Mouse (Mus musculus) ovary, postnatal 36 days (tissue): ENCODE results near the gene Fam169b.
A peak's percentile ranks its signal among the peaks of the same experiment; 100 is the strongest.
"Not testable (repeated sequence)": the region's sequence is repeated elsewhere in the genome, so short reads cannot be mapped to it uniquely, and the experiment has no call there.

Source experiments
- DNase-seq: peaks from one replicate; pipeline ENCODE4 v3.0.0; 2022; ENCODE audit warnings: low spot score, mixed read lengths

Fam169b gene

DNA sequence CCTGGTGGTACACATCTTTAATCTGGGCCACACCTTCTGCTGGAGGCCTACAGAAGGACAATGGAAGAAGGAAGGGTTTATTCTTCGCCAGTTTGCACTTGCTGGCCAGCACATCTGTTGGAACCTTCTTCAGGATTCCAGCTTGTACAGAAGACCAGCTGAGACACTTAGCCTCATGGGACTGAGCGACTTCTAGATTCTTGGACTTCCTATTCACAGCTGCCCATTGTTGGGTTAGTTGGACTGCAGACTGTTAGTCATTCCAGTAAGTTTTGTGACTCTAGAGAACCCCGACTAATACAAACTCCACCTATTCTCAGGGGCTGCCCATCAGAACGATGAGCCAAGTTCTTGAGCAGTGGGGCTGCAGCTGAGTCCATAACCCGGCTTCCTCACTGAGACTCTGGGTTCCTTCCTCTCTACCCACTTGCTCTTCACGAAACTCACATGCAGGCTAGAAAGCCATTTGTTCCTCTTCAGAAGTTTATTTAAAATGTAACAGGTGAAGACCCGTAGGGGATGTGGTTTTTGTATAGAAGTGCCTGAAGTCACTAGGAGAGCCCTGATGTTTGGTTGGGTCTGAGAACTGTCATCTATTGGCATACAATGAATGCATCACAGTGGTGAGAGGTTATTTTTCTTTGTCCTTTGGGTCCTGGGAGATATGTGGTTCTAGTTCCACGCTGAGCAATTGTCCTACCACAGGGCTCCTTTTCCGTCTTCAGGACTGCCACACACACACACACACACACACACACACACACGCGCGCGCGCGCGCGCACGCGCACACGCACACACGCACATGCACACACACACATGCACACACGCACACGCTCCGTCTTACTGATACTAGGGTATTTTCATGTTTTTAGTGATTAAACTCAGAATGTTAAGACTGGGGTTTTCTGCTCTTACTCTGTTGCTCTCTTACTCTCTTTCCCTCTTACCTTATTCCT lies 13.2 kb downstream of the Fam169b start:
- no peak for DNase-seq

DNA sequence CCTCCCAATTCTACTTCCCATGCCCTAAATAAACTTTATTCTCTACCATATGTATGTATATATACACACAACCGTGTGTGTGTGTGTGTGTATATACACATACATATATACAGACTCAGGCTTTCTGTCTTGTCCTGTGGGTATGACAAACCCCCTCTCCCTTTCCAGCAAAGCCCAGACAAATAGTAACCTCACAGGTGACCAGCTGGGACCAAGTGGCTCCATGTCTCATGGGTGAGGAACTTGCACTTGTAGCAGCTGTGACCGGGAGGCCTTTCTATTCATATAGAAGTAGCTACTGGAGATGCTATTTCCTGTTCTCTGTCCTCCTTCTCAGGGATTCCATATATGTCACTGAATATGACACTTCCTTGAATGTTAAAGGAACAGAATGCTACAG lies 13.9 kb downstream of the Fam169b start:
- DNase-seq: no peak

- DNase-seq: not testable (repeated sequence)
Measured at GRCm38 (mm10) chr7:68288000-68288399, 14.4 kb downstream of the Fam169b start.

DNA sequence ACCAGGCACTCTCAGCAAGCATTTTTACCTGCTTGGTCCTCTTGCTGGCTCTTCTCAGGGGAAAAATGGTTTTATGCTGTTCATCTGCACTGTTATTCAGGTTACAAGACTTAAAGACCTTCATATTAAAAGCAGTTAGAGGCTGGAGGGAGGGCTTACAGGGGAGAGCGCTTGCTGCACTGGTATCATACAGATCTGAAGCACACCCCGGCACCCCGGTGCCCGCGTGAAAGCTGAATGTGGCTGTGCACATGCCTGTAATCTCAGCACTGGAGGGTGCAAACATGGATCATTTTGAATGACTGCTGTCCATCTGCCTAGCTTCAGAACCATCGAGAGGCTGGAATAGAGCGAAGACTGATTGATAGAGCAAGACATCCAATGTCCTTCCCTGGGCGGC lies 15.4 kb downstream of the Fam169b start:
- DNase-seq: no peak

GRCm38 (mm10) chr7:68291603-68292002 lies 18.0 kb downstream of the Fam169b start:
- DNase-seq: no peak

- no peak for DNase-seq
Measured at GRCm38 (mm10) chr7:68293997-68294789, 20.6 kb downstream of the Fam169b start.

- no peak for DNase-seq
Measured at GRCm38 (mm10) chr7:68296487-68296886, 22.8 kb downstream of the Fam169b start.

- no peak for DNase-seq
Measured at GRCm38 (mm10) chr7:68298381-68299076, 24.9 kb downstream of the Fam169b start.

GRCm38 (mm10) chr7:68301160-68301559 lies 27.5 kb downstream of the Fam169b start:
- no peak for DNase-seq

DNA sequence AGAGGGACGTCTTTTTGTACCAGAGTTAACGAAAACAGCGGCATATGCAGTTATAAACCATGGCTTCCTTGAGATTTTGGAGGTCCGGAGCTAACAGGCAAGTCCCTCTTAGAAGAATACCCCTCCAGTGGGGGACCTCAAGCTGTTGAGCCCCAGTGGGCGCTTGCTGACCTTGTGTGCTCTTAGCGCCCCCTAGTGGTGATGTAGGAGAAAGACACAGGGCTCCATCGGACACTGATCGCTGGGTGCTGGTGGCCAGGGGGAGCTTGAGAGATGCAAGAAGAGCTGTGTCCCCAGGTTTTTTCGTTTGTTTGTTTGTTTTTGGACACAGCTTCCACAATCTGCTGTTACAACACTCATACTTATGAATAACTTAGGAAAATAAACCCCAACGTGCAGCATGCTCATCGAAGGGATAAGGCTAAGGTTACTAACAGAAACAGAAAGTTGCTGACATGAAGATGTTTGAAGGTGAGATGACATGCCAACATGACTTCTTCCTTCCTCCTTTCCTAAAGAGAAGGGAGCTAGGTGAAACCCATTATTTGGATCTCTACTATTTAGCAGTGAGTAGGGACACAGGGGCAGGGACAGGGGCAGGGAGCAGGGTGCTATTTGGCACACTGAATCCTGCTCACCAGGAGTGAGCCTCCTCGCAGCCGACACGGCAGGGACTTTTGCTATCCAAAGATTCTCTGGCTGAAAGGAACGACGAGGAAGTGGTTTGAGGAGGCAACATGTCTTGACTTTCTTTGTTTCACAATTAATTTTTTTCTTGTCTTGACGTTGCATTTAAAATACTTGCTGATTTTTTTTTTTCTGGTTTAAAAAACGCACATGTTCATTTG lies 29.2 kb downstream of the Fam169b start:
- DNase-seq: peak; percentile 58

- DNase-seq: no peak
Measured at GRCm38 (mm10) chr7:68303685-68304084, 30.0 kb downstream of the Fam169b start.

- no peak for DNase-seq
Measured at GRCm38 (mm10) chr7:68305781-68306575, 32.3 kb downstream of the Fam169b start.

- DNase-seq: no peak
Measured at GRCm38 (mm10) chr7:68306756-68307155, 33.1 kb downstream of the Fam169b start.

GRCm38 (mm10) chr7:68311469-68311868 lies 37.8 kb downstream of the Fam169b start:
- DNase-seq: no peak

DNA sequence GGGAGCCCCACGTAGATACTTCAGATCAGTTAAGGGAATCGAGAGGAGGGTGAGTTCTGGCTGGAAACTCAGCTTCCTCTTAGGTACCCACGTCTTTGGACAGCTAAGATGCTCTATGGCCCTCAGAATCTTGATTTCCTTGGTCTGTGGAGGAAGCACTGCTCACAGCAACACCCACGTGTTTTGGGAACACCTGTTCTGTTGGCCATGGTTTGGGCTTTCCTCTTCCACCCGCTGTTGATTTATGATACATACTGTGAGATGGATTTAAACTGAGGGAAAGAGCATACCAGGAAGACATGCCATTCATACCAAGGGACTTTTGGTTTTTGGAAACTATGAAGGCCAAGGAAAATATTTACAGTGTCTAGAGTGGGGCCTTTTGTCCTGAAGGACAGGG lies 38.8 kb downstream of the Fam169b start:
- DNase-seq: no peak

GRCm38 (mm10) chr7:68313038-68313782 lies 39.6 kb downstream of the Fam169b start:
- no peak for DNase-seq

- DNase-seq: no peak
Measured at GRCm38 (mm10) chr7:68314286-68314685, 40.6 kb downstream of the Fam169b start.

DNA sequence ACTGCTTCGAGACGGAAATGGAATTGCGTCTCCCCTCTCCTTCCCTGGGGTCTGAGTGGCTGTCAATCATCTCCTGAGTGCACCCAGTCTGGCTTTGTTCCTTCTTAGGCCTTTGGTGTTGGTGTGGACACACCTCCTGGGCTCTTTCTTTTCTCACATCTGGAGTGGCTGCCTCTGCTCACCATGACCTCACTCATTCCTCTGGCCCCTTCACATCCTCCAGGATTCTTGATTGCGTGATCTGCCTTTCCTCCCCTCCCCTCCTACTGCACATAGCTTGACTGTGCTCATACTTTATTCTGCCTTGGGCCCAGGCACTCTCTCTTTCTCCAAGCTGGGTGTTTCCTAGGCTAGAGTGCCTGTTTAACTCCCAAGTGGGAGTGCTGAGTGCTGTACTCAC lies 41.4 kb downstream of the Fam169b start:
- no peak for DNase-seq

DNA sequence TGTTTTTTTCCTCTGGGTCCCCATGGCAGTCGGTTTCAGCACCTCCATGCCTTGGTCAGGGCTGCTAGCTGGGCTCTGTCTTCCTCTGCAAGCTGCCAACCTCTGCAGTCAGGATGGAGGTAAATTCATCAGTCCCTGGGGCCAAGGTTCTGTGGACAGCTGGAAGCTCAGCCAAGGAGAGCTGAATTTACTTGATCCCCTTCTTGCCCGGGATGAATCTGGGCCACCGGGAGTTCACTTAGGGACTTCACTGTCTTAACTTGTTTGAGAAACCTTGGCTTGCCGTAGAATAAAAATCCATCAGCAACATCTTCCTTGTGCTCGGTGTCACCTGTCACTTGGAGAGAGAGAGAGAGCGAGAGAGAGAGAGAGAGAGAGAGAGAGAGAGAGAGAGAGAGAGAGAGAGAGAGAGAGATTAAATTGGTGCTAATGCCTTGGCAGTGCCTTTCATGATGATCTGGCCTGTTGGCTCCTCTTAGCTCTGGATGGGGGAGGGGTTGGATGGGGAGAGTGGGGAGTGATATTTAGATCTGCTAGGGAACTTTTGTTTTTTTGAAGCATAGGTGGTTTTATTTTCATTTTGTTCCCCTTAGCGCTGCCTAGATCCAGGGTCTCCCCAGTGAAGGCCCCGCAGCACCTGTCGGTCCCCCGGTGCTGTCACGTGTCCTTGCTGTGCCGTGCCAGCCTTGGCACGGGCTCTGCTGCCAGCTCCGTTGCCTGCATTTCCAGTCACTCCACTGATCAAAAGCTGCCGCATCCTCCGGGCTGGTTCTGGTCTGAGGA lies 44.6 kb downstream of the Fam169b start:
- no peak for DNase-seq
